Mouse (Mus musculus) liver (tissue): ENCODE measurements around the gene Atxn2.

Source experiments
- DNase-seq: peaks from one replicate; pipeline ENCODE4 v3.0.0-alpha.2; 2020; ENCODE audit warnings: mixed read lengths

Gene Atxn2

GRCm38 (mm10) chr5:121766038-121766773, 55.1 kb downstream of the Atxn2 start:
- DNase-seq, result no peak

- DNase-seq, result no peak
Observed at GRCm38 (mm10) chr5:121767564-121767963, 56.4 kb downstream of the Atxn2 start.

- no peak for DNase-seq
Observed at GRCm38 (mm10) chr5:121769827-121770226, 58.7 kb downstream of the Atxn2 start.

GRCm38 (mm10) chr5:121771611-121772010, 60.5 kb downstream of the Atxn2 start:
- DNase-seq, result peak; percentile 11

GRCm38 (mm10) chr5:121778485-121779119, 67.5 kb downstream of the Atxn2 start:
- DNase-seq, result no peak

- no peak for DNase-seq
Observed at GRCm38 (mm10) chr5:121780180-121780579, 69.0 kb downstream of the Atxn2 start.

GRCm38 (mm10) chr5:121782467-121782866, 71.3 kb downstream of the Atxn2 start:
- DNase-seq, result no peak

GRCm38 (mm10) chr5:121783862-121784500, 72.8 kb downstream of the Atxn2 start:
- DNase-seq, result no peak

- no peak for DNase-seq
Observed at GRCm38 (mm10) chr5:121791026-121791425, 79.9 kb downstream of the Atxn2 start.

- DNase-seq, result no peak
Observed at GRCm38 (mm10) chr5:121795800-121796199, 84.7 kb downstream of the Atxn2 start.

GRCm38 (mm10) chr5:121798447-121798846, 87.3 kb downstream of the Atxn2 start:
- no peak for DNase-seq

- no peak for DNase-seq
Observed at GRCm38 (mm10) chr5:121807186-121807585, 96.0 kb downstream of the Atxn2 start.

- DNase-seq, result no peak
Observed at GRCm38 (mm10) chr5:121808202-121808601, 97.1 kb downstream of the Atxn2 start.

- no peak for DNase-seq
Observed at GRCm38 (mm10) chr5:121809667-121810224, 98.6 kb downstream of the Atxn2 start.

- DNase-seq, result no peak
Observed at GRCm38 (mm10) chr5:121810331-121811151, 99.4 kb downstream of the Atxn2 start.

- no peak for DNase-seq
Observed at GRCm38 (mm10) chr5:121811485-121811931, 100.4 kb downstream of the Atxn2 start.

GRCm38 (mm10) chr5:121812526-121813243, 101.5 kb downstream of the Atxn2 start:
- no peak for DNase-seq

GRCm38 (mm10) chr5:121813744-121814143, 102.6 kb downstream of the Atxn2 start:
- no peak for DNase-seq

- DNase-seq, result peak; percentile 45
Observed at GRCm38 (mm10) chr5:121815067-121815466, 103.9 kb downstream of the Atxn2 start.

GRCm38 (mm10) chr5:121815867-121816380, 104.8 kb downstream of the Atxn2 start:
- DNase-seq, result no peak

- DNase-seq, result no peak
Observed at GRCm38 (mm10) chr5:121816611-121817010, 105.5 kb downstream of the Atxn2 start.

- DNase-seq, result no peak
Observed at GRCm38 (mm10) chr5:121817551-121817950, 106.4 kb downstream of the Atxn2 start.
